ENCODE assay signal across 8 mouse cellular contexts in the genomic region with DNA sequence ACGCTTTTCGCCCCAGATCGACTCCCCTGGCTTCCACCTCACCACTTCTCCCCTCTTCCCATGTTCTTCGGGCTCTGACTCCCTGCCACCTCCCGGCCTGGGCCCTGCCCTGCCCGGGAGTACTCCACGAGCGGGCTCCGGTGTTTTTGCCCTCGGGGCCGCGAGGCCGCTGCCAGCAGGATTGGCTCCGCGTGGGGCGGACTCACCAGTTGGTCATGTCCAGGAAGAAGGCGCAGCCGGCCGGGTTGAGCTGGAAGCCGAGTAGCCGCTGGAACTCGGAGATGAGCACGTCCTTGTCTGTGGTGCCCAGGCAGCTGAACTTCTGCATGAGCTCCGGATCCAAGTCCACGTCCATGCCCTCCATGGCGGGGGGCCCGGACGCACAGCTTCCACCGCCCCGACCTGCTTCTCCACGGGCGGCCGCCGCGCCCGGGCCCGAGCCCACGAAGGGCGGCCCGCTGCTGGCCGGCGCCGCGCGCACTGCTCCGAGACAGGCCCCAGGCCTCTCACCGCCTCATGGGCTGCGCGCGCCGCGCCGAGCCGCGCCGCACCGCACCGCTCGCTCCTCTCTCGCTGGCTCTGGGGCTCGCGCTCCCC. TPM values are rescaled to one million over a fixed set of nuclear protein-coding genes. Genes with fewer than 3 reads are reported as not detected.
DNase-seq lines count a peak whose midpoint lies in the region; ATAC-seq and TF ChIP-seq lines count a peak whose summit lies in the region.

No protein-coding gene starts in this region.

- WGBS in intestine, postnatal 0 days, result under 1% methylated on average over 53 of the region's 62 CpGs
- under 1% methylated on average over 28 of the region's 62 CpGs for WGBS in limb, embryonic 14.5 days
- under 1% methylated on average over 35 of the region's 62 CpGs for WGBS in midbrain, embryonic 16.5 days
- WGBS in stomach, embryonic 15.5 days, result under 1% methylated on average over 57 of the region's 62 CpGs

- H3K9me3 ChIP-seq in intestine, postnatal 0 days (ENCODE audit: control insufficient read depth), result no peaks in the 10 kb centered on the region
- H3K9me3 ChIP-seq in limb, embryonic 14.5 days (ENCODE audit: control insufficient read depth, low read length), result no peaks in the 10 kb centered on the region
- H3K9me3 ChIP-seq in midbrain, embryonic 16.5 days (replicated peaks; ENCODE audit: control insufficient read depth, low read length, poor library complexity, severe bottlenecking), result no peaks in the 10 kb centered on the region
- H3K9me3 ChIP-seq in stomach, embryonic 15.5 days, result no peaks in the 10 kb centered on the region

- peak overlapping the region; percentile 84 for H3K4me3 ChIP-seq in intestine, postnatal 0 days (ENCODE audit: low read depth, low read length)
- peak overlapping the region; percentile 95 for H3K4me3 ChIP-seq in limb, embryonic 14.5 days (replicated peaks; ENCODE audit: low read length)
- H3K4me3 ChIP-seq in midbrain, embryonic 16.5 days (ENCODE audit: low read depth, low read length), result peak overlapping the region; percentile 100
- H3K4me3 ChIP-seq in stomach, embryonic 15.5 days (replicated peaks), result peak overlapping the region; percentile 81

- no peak for TF ChIP-seq CTCF in intestine, postnatal 0 days (IDR thresholded peaks at IDR 0.05; ENCODE audit: low read depth)

- no peak for TF ChIP-seq POLR2A in limb, embryonic 14.5 days (IDR thresholded peaks at IDR 0.05; ENCODE audit: borderline replicate concordance, extremely low read depth, insufficient read depth, insufficient read length)

- peak overlapping the region; percentile 68 for H3K4me2 ChIP-seq in intestine, postnatal 0 days (replicated peaks; ENCODE audit: low read depth)
- peak overlapping the region; percentile 88 for H3K4me2 ChIP-seq in limb, embryonic 14.5 days (replicated peaks; ENCODE audit: low read depth, low read length, severe bottlenecking)
- H3K4me2 ChIP-seq in midbrain, embryonic 16.5 days (ENCODE audit: low read length), result peak overlapping the region; percentile 96
- H3K4me2 ChIP-seq in stomach, embryonic 15.5 days, result peak overlapping the region; percentile 69

- H3K27me3 ChIP-seq in intestine, postnatal 0 days (replicated peaks; ENCODE audit: control insufficient read depth, insufficient read depth, low read length), result no peaks in the 10 kb centered on the region
- no peaks in the 10 kb centered on the region for H3K27me3 ChIP-seq in limb, embryonic 14.5 days (ENCODE audit: control insufficient read depth, insufficient read depth, low read length)
- H3K27me3 ChIP-seq in midbrain, embryonic 16.5 days (ENCODE audit: control insufficient read depth, insufficient read depth, low read depth, low read length), result no peaks in the 10 kb centered on the region
- H3K27me3 ChIP-seq in stomach, embryonic 15.5 days (replicated peaks), result no peaks in the 10 kb centered on the region

- peaks cover 9% of the 10 kb centered on the region; the same call in 1 of the 2 replicates for H3K4me1 ChIP-seq in intestine, postnatal 0 days (replicated peaks; ENCODE audit: control insufficient read depth, insufficient read depth, low read length)
- H3K4me1 ChIP-seq in limb, embryonic 14.5 days (ENCODE audit: control insufficient read depth, insufficient read depth, low read length), result peaks cover 17% of the 10 kb centered on the region
- H3K4me1 ChIP-seq in midbrain, embryonic 16.5 days (ENCODE audit: control insufficient read depth, insufficient read depth, low read length), result peaks cover 27% of the 10 kb centered on the region
- peaks cover 21% of the 10 kb centered on the region for H3K4me1 ChIP-seq in stomach, embryonic 15.5 days

- H3K36me3 ChIP-seq in intestine, postnatal 0 days (ENCODE audit: control insufficient read depth, insufficient read depth), result no peaks in the 10 kb centered on the region
- no peaks in the 10 kb centered on the region for H3K36me3 ChIP-seq in limb, embryonic 14.5 days (ENCODE audit: control insufficient read depth, insufficient read depth, low read length)
- no peaks in the 10 kb centered on the region for H3K36me3 ChIP-seq in midbrain, embryonic 16.5 days (ENCODE audit: control insufficient read depth, insufficient read depth, low read length)
- no peaks in the 10 kb centered on the region for H3K36me3 ChIP-seq in stomach, embryonic 15.5 days

- DNase-seq in embryo, embryonic 9.5 days (ENCODE audit: extremely low spot score), result peak; percentile 60
- no peak for DNase-seq in embryo, embryonic 10 days (ENCODE audit: low spot score)
- DNase-seq in gastrocnemius, postnatal 25 days, result peak; percentile 62
- no peak for DNase-seq in limb, embryonic 14.5 days (ENCODE audit: low spot score)

- ATAC-seq in common myeloid progenitor, adult 5-6 weeks (replicated peaks; ENCODE audit: low read depth, poor library complexity, severe bottlenecking), result 0 out of 2 replicates have a peak, but pooled peaks have one; percentile 4
- ATAC-seq in intestine, postnatal 0 days, result peak; percentile 11
- no peak; the same call in 1 of the 2 replicates for ATAC-seq in limb, embryonic 14.5 days (ENCODE audit: low FRiP score, low read depth)
- ATAC-seq in midbrain, embryonic 16.5 days, result peak; percentile 83
- peak; percentile 11; the same call in 1 of the 2 replicates for ATAC-seq in stomach, embryonic 15.5 days (ENCODE audit: insufficient read depth, low FRiP score, low read depth)

- H3K27ac ChIP-seq in intestine, postnatal 0 days (ENCODE audit: low read depth, low read length), result peak overlapping the region; percentile 97
- peak overlapping the region; percentile 81 for H3K27ac ChIP-seq in limb, embryonic 14.5 days (replicated peaks; ENCODE audit: low read depth, low read length)
- H3K27ac ChIP-seq in midbrain, embryonic 16.5 days (ENCODE audit: low read length), result peak overlapping the region; percentile 82
- peak overlapping the region; percentile 87 for H3K27ac ChIP-seq in stomach, embryonic 15.5 days

- peak overlapping the region; percentile 89 for H3K9ac ChIP-seq in intestine, postnatal 0 days (ENCODE audit: low read depth, low read length)
- H3K9ac ChIP-seq in limb, embryonic 14.5 days (ENCODE audit: low read depth, low read length, severe bottlenecking), result peak overlapping the region; percentile 92
- H3K9ac ChIP-seq in midbrain, embryonic 16.5 days (ENCODE audit: low read depth, low read length), result peak overlapping the region; percentile 95
- H3K9ac ChIP-seq in stomach, embryonic 15.5 days, result peak overlapping the region; percentile 96

RNA-seq across cellular contexts. Expression of a gene that starts 0.4 kb away (rescaled TPM):
- 59.1 and 69.4 TPM in 2 replicates for total RNA-seq in common myeloid progenitor, adult 5-6 weeks (2017)
- total RNA-seq in gastrocnemius, postnatal 25 days (2021), result 100 to 1,000 TPM; 125 to 149 TPM
- polyA plus RNA-seq in intestine, postnatal 0 days (2015; fragmentation: Nextera tagmentation; extraction: Ambion mirVana), result 27.4 and 29.5 TPM in 2 replicates
- polyA plus RNA-seq in limb, embryonic 14.5 days (2012; rRNA removed), result 60.1 and 65.2 TPM in 2 replicates
- polyA plus RNA-seq in limb, embryonic 14.5 days (2014; fragmentation: Nextera tagmentation; extraction: Ambion mirVana), result 20.3 and 21.3 TPM in 2 replicates
- 8.5 and 9.4 TPM in 2 replicates for polyA plus RNA-seq in midbrain, embryonic 16.5 days (2015; fragmentation: Nextera tagmentation; extraction: Ambion mirVana)
- polyA plus RNA-seq in stomach, embryonic 15.5 days (2015; fragmentation: Nextera tagmentation; extraction: Ambion mirVana), result 20.0 and 23.1 TPM in 2 replicates

RNA-seq across cellular contexts. Expression of a gene that starts 17.9 kb away (rescaled TPM):
- total RNA-seq in common myeloid progenitor, adult 5-6 weeks (2017), result 116 and 132 TPM in 2 replicates
- 10 to 100 TPM; 62.8 to 63.4 TPM for total RNA-seq in gastrocnemius, postnatal 25 days (2021)
- 156 and 160 TPM in 2 replicates for polyA plus RNA-seq in intestine, postnatal 0 days (2015; fragmentation: Nextera tagmentation; extraction: Ambion mirVana)
- polyA plus RNA-seq in limb, embryonic 14.5 days (2012; rRNA removed), result 228 and 238 TPM in 2 replicates
- 286 and 308 TPM in 2 replicates for polyA plus RNA-seq in limb, embryonic 14.5 days (2014; fragmentation: Nextera tagmentation; extraction: Ambion mirVana)
- polyA plus RNA-seq in midbrain, embryonic 16.5 days (2015; fragmentation: Nextera tagmentation; extraction: Ambion mirVana), result 193 and 197 TPM in 2 replicates
- 247 and 276 TPM in 2 replicates for polyA plus RNA-seq in stomach, embryonic 15.5 days (2015; fragmentation: Nextera tagmentation; extraction: Ambion mirVana)

RNA-seq across cellular contexts. Expression of a gene that starts 36.2 kb away (rescaled TPM):
- total RNA-seq in common myeloid progenitor, adult 5-6 weeks (2017), result 10.5 and 13.1 TPM in 2 replicates
- 10 to 100 TPM; 21.5 to 24.4 TPM for total RNA-seq in gastrocnemius, postnatal 25 days (2021)
- polyA plus RNA-seq in intestine, postnatal 0 days (2015; fragmentation: Nextera tagmentation; extraction: Ambion mirVana), result 1.4 and 1.6 TPM in 2 replicates
- polyA plus RNA-seq in limb, embryonic 14.5 days (2012; rRNA removed), result 13.5 and 15.6 TPM in 2 replicates
- 8.0 TPM in 2 replicates for polyA plus RNA-seq in limb, embryonic 14.5 days (2014; fragmentation: Nextera tagmentation; extraction: Ambion mirVana)
- 6.0 and 6.5 TPM in 2 replicates for polyA plus RNA-seq in midbrain, embryonic 16.5 days (2015; fragmentation: Nextera tagmentation; extraction: Ambion mirVana)
- polyA plus RNA-seq in stomach, embryonic 15.5 days (2015; fragmentation: Nextera tagmentation; extraction: Ambion mirVana), result 3.8 and 5.3 TPM in 2 replicates

Comparison
In these comparisons a context has a peak if more than half of its experiments do, and no peak if none do; other contexts are left out.
1. DNase-seq: peak in embryo, embryonic 9.5 days (single experiment) and gastrocnemius, postnatal 25 days (single experiment); none in embryo, embryonic 10 days (single experiment) and limb, embryonic 14.5 days (single experiment).
2. Peak in every context shown above with its lines, with median percentiles within 50 percentile points of each other: H3K27ac ChIP-seq, H3K4me2 ChIP-seq, H3K4me3 ChIP-seq and H3K9ac ChIP-seq.